Mouse (Mus musculus) thymus, postnatal 0 days (tissue): ENCODE data around the gene Pard6b. TPM values are rescaled to one million over a fixed set of nuclear protein-coding genes. Genes with fewer than 3 reads are reported as not detected.
"Not testable (repeated sequence)": the region's sequence is repeated elsewhere in the genome, so short reads cannot be mapped to it uniquely, and the experiment has no call there.

Experiments
- DNase-seq: peaks from one replicate; pipeline ENCODE4 v3.0.0-alpha.2; 2015; ENCODE audit warnings: low spot score
- polyA plus RNA-seq: library from polyadenylated mRNA; unstranded; fragments of >200 nt; fragmentation: Nextera tagmentation; extraction: Ambion mirVana; gene quantifications from 2 replicates; pipeline ENCODE4 v1.2.1, GENCODE M21; 2015

Gene Pard6b
- polyA plus RNA-seq, 1 experiment from 2014 or later = 3.4 TPM

DNA sequence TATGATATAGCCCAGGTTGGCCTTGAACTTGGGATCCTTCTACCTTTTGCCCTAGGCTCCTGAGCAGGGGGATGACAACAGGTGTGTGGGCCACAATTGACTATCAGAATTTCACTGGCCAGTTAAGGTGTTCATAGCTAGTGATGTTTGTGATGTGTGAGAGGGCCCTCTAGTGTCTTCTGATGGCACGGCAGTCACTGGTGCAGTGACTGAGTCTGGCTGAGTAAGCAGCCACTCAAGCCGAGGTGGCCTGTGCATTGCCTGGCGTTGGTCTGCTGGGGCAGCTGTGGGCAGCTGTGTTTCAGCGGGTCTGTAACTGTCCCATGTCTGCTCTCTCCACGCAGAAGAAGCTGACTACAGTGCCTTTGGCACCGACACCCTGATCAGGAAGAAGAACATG lies 17.2 kb downstream of the Pard6b start:
- peak; percentile 42 for DNase-seq

DNA sequence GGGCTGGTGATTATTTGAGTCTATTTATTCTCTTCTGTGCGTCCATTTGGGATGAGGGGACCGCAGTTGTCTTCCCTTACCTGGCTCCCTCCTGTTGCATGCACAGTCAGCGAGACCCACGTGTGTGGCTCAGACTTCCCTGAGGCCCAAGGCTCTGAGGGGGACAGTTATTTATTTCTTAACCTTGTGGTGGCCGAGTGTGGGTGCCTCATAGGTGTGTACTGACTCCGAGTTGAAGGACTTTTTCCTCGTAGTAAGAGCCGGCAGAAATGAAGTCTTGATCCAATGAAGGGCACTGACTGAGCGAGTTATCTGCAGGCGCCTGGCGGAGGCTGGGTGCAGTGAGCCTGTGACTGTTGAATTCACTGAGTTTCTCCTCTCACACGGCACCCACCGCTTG lies 19.2 kb downstream of the Pard6b start:
- no peak for DNase-seq

DNA sequence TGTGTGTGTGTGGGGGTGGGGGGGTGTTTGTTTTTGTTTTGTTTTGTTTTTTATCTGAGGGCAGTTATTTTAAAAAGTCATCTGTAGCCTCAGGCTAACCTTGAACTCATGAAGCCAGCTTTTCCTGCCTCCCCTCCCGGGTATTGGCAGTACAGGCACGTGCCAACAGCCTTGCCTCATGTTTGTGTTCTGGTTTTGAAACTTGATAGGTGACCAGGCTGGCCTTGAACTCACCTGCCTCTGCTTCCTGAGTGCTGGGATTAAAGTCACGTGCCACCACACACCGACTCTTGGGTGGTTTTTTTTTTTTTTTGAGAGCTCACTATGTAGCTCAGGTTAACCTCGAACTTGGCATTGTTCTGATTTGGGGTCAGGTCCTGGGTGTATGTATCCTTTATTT lies 21.0 kb downstream of the Pard6b start:
- no peak for DNase-seq

DNA sequence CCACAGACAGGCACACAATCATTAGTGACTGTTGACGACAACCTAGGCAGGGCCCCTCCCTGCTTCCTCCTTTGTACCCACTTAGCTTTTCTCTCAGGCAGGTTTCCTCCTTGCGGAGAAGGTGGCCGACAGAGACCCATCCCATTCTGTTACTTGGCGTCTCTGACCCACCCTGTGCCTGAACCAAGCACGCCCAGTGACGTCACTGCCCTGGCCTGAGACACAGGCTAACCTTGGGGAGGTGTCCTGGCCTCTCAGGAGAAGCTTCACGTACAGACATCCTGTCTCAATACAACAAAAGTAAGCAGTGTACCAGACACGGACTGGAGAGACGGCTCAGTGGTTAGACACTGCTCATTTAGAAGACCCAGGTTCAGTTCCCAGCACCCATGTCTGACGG lies 22.5 kb downstream of the Pard6b start:
- DNase-seq = no peak

DNA sequence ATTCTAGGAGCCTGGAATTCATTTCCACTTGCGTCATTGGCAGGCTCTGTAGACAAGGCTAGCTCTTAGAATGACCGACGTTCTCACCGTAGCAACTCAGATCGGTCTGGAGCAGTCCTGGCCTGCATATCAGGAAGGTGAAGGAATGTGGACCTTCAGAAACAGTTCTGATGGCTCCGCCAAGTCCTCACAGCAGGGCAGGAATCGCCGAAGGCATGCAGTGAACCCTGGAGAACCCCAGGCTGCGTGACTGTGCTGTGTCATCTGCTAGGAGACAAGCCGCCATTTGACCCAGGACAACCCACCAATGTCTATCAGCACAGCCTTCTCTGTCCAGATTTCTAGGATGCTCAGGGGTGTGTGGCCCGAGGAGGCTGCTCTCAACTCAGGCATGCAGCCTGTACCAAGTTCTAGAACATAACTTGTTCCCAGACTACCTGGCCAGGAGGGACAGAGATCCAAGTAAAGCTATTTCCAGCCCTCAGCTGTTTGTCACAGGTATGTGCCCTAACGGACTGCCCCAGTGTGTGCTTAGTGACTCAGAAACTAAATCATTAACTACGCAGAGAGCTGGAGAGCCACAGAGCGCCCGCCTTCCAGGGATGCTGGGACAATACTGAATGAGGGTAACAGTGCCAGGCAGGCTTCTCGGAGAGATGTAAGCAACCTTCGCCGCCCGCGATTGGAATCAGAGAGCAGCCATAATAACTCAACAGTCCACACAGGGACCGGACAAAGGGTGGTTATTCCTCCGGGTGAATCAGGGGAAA lies 23.8 kb downstream of the Pard6b start:
- no peak for DNase-seq

DNA sequence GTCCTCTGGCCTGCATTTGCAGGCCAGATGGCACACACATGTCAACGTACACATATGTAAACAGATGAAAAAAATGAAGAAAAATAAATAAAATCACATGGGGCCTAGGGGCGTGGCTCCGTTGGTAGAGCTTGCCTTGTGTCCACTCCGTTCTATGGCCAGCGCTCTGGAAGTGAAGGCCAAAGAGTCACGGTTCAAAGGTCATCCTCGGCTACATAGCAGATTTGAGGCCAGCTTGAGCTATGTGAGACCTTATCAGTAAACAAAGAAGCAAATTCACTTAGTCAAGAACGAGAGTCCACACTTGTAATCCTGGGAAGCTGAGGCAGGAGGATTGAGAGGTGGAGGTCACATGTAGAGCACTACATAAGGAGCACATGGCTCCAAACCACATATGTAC lies 24.5 kb downstream of the Pard6b start:
- no peak for DNase-seq

DNA sequence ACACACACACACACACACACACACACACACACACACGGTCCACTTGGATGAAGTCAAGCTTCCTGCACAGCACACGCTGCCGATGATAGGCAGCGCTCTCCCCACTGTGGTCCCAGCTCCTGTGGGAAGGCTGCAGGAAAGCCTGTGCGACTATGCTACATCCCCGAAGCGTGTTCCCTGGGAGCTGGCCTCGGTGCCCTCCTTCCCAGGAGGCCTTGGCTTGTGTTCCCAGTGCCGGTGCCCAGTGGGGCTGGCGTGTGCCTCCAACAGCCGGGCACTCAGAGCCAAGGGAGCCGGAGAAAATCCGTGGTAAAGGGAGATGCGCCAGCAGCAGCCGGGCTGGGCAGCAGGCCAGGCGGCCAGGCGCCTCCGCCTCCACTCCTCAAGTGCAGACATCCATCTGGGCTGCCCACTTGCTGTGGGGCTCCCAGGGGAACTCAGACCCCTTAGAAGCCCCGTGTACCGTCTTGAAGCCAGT lies 25.9 kb downstream of the Pard6b start:
- no peak for DNase-seq

DNA sequence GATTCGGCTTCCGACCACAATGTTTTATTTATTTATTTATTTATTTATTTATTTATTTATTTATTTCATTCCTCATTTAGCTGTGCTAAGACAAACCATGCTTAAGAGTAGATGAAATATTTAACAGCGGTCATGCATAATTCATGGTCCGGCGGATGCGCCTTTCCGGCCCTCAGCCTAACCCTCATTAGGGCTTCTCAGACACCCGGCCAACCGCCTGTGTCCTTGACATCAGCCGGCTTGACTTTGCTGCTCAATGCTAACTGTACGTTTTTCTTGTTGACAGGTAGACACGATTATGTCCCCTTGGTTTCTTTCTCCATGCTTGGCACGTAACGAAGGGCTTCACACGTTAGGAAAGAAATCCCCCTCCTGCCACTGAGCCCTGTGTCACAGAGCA lies 26.6 kb downstream of the Pard6b start:
- no peak for DNase-seq

DNA sequence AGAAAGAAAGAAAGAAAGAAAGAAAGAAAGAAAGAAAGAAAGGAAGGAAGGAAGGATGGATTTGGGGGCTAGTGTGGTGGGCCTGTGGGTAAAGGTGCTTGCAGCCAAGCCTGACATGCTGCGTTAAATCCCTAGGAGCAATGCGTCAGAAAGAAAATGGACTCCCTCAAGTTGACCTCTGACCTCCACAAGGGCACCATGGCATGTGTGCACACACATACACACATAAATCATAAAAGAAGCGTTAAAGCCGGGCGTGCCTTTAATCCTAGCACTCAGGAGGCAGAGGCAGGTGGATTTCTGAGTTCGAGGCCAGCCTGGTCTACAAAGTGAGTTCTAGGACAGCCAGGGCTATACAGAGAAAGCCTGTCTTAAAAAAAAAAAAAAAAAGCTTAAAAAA lies 27.1 kb downstream of the Pard6b start:
- not testable (repeated sequence) for DNase-seq

DNA sequence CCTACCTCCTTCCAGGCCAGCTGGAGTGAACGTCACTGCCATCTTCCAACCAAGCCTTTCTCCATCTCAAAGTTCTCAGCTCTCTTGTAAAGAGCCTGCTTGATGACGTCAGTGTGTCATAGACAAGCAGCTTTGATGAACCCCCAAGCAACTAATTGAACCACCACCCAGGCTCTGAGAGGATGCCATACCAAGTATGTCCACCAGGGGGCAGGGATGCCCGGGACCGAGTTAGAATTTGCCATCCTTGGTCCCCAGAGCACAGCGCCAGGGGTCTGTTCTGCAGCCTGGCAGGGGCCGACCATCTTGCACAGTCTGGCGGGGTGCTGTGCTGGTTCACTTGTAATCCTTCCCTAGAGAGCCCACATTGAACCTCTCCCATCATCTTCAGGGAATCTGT lies 31.1 kb downstream of the Pard6b start:
- peak; percentile 73 for DNase-seq

DNA sequence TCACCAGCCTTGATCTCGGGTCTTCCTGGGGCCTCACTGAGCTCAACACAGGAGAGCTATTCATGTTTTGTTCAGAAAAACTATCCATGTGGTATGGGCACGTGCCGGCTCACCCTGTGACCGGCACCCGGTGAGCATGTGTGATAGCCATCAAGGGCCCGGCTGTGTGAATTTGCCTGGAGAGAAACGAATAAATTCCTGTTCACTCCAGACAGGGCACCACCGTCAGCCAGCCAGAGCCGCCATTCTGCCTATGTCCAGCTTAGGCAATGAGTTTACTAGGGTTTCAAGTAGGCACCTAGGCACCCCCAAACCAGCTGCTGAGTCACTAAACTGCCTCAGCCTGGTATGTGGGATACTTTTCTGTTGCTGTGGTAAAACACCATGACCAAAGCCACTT lies 32.5 kb downstream of the Pard6b start:
- DNase-seq = no peak

DNA sequence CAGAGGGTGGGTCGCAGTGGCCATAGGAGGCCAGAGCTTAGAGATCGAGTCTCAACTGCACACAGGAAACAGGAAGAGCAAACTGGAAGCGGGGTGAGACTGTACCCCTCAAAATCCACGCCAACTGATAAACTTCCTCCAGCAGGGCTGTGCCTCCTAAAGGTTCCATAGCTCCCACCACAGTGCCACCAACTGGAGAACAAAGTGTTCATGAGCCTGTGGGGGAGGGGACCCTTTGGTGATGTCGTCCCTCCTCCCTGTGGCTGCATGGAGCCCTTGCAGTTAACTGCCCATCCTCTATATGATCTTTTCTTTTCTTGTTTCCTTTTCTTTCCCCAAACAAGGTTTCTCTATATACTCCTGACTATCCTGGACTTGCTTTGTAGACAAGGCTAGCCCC lies 32.9 kb downstream of the Pard6b start:
- DNase-seq = no peak

DNA sequence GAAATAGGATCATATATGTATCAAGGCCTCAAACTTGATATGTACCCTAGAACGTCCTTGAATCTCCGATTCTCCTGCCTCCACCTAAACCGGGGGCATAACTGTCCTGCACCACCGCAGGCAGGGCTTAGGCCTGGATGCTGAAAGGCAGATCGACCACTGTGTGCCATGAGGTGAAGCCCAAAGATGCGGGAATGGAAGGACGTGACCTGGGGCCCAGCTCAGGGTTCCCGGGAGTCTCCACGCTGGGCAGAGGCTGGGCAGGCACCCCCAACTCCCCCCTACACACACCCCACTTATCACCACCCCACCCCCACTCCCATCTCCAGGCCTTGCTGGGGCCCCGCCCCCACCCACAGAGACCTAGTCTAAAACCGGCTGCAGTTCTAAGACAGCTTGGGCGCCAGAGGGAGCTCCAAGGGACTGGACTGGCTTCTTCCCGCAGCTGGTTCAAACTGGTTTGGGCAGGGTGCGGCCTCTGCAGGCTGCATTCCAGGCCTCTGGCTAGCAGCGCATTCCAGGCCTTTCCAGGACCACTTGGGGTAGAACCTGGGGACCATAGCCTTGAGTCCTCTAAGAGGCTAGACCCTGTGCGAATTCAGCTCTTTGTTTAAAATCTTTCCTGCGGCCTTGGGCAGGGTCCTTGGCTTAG lies 34.0 kb downstream of the Pard6b start:
- DNase-seq = peak; percentile 50

DNA sequence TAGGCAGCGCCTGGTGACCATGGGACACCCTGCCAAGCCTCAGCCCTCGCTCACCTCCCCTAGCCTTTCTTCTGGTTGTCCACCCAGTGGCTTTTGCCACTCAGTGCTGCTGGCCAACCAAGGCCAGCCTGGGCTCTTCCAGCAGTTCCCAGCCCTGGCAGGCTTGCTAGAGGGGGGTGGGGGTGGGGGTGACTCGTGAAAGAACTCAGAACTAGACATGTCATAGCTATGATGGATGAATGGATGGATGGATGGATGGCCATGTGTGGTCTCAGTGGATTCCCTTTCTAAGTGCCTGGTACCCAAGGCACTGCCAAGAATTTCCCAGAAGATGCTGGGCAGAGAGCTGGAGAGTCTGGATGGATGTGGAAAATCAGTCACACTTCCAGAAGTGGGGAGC lies 35.0 kb downstream of the Pard6b start:
- no peak for DNase-seq

DNA sequence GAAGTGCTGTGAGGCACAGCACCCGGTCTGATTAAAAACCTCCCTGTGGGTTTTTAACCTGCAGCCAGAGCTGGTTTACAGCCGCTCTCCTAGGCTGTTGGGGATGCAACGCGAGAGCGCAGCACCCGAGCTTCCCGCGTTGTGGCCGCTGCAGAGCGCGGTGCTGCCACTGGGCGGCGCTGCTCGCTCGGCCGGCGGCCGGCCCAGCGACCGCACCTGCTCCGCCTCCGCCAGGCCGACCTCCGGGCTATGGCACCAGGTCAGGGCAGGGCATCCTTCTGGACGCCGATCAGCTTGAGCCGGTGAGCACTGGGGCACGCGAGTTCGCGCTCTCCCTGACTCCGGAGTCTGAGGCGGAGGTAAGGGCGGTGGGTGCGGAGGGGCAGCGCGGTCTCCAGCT lies 36.3 kb downstream of the Pard6b start:
- DNase-seq = peak; percentile 74

DNA sequence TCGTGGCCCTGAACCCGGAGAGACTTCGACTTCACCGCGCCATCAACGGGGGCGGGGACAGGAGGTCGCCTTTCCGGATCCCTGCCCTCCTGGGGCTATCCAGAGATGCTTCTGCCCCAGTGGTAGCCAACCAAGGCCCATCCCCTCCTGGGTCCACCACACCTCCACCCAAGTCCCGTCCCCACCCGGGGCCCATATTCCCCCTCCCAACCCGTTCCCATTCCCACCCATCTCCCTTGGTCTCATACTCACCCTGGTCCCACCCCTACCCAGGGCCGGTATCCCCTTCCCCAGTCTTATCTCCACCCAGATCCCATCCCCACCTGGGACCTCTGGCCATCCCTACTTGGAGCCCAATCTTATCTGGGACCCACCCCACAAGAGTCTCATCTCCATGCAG lies 36.7 kb downstream of the Pard6b start:
- DNase-seq = no peak

DNA sequence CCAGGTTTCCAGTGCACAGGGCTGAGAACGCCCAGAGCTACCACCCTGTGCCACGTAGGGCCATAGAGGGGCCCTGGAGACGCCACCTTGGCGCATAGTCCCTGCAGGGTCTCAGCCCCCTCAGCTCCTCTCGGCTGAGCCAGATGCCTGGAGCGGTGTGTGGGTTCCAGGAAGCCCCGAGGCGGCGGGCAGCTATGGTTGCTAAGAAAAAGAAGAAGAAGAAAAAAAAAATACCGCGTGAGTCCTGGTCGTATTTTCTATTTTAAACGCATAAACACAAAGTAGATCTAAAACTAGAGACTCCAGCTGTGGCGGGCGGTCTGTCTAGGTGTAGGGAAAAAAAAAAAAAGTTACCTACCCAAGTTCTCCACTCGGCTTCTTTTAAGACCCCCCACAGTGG lies 37.2 kb downstream of the Pard6b start:
- peak; percentile 28 for DNase-seq

DNA sequence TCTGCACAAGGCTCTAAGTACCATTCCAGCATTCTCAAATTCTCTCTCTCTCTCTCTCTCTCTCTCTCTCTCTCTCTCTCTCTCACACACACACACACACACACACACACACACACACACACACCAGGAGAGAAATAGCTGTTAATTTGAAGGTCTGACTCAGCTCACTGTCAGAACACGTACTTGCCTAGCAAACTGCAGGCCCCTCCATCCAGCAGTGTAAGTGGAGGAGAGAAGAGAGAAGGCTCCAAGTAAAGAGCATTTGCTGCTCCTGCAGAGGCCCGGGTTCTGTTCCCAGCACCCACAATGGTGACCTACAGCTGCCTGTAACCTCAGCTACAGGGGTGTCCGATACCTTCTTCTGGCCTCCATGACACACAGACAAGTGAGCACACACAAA lies 37.7 kb downstream of the Pard6b start:
- DNase-seq = no peak

DNA sequence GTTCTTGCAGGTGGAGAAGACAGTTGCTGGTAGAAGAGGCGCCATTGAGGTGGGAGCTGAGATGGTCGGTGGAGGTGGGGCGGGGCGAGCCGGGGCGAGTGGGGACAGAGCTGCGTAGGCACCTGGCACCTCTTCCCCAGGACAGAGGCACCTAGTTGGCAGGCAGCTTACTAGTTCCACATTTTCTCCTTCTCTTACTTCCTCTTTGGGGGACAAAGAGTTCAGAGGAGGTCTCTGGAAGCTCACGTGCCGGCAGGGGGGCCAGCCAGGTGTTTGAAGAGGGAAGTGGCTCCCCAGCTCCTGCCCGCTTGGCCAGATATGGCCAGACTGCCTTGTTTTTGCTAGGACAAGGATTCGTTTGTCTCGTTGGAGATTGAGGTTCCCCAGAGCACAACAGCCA lies 38.3 kb downstream of the Pard6b start:
- peak; percentile 29 for DNase-seq

DNA sequence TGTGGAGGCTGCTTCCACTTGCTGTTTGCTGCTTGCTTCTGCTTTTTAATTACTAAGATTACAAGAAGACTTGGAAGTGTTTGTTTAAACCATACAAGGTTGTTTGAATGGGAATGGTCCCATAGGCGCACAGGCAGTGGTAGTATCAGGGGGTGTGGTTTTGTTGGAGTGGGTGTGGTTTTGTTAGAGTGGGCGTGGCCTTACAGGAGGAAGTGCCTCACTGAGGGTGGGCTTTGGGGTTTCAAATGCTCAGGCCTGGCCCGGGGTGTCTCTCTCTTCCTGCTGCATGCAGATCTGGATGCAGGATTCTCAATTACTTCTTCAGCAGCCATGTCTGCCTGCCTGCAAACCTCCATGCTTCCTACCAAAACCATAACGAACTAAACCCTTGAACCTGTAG lies 40.1 kb downstream of the Pard6b start:
- no peak for DNase-seq

DNA sequence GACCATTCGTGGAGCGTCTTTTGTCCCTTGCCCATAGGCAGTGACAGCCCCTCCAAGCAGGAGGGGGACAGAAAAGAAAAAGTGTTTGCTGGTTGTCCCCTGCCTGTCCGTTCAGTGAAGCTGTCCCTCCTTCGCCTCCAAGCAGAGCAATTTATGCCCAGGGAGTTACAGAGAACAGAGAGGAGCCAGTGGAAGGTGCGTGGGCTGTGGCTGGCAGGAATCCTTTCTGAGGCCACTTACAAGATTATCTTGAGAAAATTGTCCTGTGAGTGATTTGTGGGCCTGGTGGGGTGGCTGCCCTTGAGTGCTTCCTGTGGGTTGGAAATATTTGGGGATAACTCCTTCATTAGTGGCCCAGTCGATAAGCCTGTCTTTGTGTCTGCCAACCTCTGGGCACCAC lies 42.8 kb downstream of the Pard6b start:
- DNase-seq = no peak

DNA sequence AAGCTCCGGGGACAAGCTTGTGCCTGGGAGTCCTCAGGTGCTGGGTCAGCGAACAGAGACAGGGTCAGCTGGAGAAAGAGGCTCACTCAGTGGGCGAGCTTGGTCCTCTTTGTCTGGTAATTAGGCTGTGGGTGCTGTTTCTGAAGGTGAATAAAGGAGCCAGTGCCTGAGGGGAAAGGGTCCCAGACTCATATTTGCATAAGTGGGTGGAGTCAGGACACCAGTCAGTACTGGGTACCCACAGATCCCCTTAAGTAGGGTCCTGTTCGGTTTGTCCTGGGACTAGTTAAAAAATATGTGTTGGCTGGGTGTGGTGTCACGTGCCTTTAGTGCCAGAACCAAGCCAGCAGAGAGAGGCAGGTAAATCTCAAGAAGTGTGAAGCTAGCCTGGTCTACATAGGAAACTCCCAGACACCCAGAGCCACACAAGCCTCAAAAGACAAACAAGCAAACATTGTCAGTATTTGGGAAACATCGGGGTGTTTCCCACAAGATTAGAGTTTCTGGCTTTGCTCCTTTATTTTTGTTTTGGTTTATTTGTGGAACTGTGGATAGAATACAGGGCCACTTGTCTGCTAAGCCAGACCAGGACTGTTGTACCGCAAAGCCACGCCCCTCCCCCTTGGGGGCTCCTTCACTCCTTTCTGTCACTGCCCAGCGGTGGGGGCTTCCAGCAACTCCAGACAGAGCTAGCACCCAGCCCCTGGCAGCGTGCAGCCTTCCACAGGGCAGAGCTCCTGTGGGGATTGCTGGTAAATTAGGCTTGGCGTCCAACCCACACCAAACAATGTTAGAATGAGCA lies 44.7 kb downstream of the Pard6b start:
- no peak for DNase-seq
